Mouse (Mus musculus): ENCODE data around the gene 2310039H08Rik.
"Not testable (repeated sequence)": the region's sequence is repeated elsewhere in the genome, so short reads cannot be mapped to it uniquely, and the experiment has no call there.

The 2310039H08Rik gene

GRCm38 (mm10) chr17:46763544-46763943, 8.9 kb upstream of the 2310039H08Rik start, which contains the start of gene Ptcra:
Gene Ptcra, minus strand, starts transcription at chr17:46763712.
- DNase-seq, result no peak

- not testable (repeated sequence) for DNase-seq
Observed at GRCm38 (mm10) chr17:46764916-46765315, 7.5 kb upstream of the 2310039H08Rik start.

DNA sequence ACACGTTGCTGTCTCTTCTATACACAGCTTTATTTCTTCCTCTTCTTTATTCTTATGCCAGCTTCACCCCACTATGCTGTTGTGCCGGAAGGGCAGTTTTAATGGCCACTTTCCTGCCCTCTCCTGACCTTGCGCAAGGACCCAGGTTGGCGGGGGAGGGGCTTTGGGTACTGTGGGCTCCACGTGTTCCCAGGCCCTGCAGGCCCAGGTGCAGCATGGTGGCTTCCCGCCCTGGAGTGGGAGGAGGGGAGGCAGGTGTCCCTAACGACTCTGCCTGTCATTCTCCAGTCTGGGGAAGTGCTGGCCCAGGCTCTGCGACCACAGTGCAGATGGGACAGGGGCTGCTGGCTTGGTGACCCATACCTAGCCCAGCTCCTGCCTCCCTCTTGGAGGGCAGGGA, 4.6 kb upstream of the 2310039H08Rik start:
- no peak for DNase-seq

- no peak for DNase-seq
Observed at GRCm38 (mm10) chr17:46770546-46770945, 1.9 kb upstream of the 2310039H08Rik start.

- no peak for DNase-seq
Observed at GRCm38 (mm10) chr17:46771025-46771424, 1.4 kb upstream of the 2310039H08Rik start.

- no peak for DNase-seq
Observed at GRCm38 (mm10) chr17:46771616-46772015, 819 bp upstream of the 2310039H08Rik start.

GRCm38 (mm10) chr17:46772038-46772403, 414 bp upstream of the 2310039H08Rik start:
- no peak for DNase-seq

DNA sequence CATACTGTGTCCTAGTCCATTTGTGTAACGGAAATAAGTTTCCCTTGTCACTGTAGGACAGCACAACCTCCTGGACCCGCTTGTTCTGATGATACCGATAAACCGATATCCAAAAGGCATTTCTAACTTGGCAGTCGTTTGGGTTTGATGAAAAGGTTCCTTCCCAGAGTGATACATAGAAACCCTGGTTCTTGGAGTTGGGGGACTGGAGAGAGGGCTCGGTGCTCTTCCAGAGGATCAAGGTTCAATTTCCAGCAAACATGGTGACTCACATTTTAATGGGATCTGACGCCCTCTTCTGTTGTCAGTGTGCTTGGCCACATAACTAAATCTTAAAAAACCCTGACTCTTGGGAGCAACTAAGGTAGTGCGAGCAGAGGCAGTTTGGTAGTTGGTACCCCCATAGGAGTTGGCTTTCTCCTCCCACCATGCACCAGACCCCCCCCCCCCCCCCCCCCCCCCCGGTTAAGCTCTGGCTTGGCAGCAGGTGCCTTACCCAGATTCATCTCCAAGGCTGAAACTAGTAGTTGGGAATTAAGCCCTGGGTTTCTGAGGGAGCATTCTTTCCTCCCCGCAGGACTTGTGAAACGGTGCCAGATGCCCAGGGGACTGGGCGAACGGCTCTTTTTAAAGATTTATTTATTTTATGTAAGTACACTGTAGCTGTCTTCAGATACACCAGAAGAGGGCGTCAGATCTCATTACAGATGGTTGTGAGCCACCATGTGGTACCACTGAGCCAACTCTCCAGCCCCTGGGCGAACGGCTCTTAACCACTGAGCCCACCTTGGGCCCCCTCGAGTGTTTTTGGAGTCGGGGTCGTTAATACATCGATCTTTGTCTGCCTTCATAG, 1.1 kb downstream of the 2310039H08Rik start:
- DNase-seq, result no peak

GRCm38 (mm10) chr17:46774131-46774472, 1.7 kb downstream of the 2310039H08Rik start:
- no peak for DNase-seq

DNA sequence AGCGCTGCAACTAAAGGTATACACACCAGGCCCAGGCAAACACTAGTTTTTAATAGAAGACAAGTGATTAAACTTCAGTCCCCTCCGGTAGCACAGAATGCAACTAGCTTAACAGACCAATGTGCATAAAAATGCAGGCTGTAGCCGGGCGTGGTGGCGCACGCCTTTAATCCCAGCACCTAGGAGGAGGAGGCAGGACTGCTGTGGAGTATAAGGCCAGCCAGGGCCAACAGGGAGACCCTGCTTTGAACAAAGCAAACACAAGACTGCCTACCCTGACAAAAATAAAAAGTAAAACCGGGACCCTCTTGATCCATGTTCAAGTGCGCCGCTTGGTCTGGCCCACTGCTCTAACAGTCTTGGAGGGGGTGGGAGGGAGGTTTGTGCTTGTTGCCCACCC, 2.6 kb downstream of the 2310039H08Rik start:
- DNase-seq, result no peak

DNA sequence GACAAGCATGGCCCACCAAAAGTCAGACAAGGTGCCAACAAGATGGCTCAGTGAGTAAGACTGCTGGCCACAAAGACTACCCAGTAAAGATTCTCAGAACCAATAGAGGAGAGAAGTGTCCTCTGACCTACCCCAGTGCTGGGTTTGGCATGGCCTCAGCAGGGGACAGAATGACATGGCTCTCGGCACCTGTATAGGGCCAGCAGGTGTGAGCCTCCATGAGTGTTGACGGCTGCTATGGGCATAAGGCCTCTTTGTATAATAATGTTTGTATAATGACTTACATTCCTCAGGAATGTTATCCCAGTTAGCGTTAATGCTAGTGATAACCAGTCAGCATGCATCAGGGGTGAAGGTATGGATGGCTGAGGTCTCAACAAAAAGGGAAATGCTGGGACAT, 3.7 kb downstream of the 2310039H08Rik start:
- DNase-seq, result no peak

GRCm38 (mm10) chr17:46781876-46782275, 9.4 kb downstream of the 2310039H08Rik start:
- DNase-seq, result no peak

DNA sequence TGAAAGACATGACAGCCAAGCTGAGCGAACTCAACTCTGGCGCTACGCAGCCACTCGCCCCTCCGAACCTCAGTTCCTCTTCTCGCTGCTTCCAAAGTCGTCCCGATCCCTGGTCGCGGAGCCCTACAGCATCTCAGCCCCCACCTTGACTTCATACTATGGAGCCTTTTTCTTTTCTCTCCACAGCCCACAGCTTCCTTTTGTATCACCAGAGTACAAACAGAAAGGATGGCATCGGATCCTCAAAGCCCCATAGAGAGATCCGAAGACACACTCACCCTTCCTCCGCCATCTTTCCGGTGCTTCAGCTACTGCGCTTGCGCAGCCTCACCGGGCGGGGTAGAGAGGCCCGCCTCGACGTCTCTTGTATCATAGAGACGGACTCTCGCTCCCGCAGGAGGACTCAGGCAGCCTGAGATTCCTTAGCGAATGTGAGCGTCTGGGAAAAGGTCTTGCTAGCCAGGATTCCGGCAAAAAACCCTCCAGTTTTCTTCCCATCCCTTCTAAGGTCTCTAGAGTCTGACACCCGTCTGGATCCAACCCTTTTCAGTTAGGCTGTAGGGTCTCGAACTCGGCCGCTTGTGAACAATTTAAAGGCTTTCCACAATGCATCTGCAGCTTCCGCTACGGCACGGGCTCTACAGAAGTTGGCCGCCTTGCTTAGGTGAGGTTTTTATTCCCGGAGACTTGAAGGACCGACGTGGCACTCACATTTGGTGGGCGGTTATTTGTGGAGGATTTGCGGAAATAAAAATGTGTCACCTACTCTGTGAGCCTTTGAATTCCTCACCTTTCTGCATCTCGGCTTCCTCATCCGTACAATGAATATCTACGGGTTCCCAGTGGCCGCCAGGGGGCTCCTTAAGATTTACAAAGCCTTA, 10.1 kb downstream of the 2310039H08Rik start, which contains the start of gene Rpl7l1:
Gene Rpl7l1 (minus strand): TSS at position 332 of the 881 bp plus-strand sequence.
- peak; percentile 90 for DNase-seq

DNA sequence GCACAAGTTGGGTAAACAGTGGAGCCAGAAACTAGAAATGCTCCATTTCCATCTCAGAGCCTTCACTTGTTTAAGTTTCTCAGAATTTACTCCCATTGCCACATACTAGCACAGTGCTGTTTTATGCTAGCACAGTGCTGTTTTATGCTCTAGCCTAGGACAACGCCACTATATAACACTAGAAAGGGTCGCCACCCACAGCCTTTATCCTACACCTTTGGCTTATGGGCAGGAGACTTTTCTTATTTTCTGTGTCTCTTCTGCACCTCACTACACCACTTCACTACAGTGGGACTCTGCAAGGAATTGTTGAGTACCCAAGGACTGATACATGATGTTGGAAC, 10.8 kb downstream of the 2310039H08Rik start:
- DNase-seq, result no peak

DNA sequence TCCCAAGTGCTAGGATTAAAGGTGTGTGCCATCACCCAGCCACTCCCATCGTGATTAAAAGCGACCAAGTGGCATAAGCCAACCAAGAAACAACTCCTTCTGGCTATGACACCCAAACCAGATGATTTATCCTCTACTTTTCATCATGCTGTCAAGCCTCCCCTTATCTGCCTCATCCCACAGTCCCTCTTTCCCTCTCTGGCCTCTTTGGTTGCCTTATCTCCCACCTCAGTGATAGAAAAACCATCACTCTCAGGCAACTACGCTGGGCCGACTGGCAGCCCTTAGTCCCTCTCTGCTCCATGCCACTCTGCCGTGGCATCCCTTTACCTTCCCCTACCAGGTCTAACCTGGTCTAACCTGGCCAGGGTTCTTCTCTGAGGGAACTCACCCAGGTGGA, 14.5 kb downstream of the 2310039H08Rik start:
- no peak for DNase-seq

DNA sequence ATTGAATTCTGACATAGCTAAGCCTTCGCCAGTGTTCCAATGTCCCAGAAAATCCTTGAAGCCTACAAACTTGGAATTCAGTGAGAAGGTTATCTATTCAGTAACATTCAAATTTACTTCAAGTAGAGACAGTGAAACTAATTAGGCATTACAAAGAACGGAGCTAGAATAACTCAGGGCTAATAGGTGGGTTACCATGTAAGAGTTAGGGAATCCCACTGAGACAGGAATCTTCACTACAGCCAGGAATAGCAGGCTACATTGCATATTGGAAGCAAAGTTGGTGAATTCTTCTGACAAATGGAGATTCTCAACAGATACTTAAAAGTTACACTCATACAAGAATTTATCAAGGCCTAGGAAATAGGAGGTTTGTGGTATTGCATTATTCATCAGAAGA, 15.5 kb downstream of the 2310039H08Rik start:
- not testable (repeated sequence) for DNase-seq

GRCm38 (mm10) chr17:46792963-46793362, 20.5 kb downstream of the 2310039H08Rik start:
- no peak for DNase-seq

DNA sequence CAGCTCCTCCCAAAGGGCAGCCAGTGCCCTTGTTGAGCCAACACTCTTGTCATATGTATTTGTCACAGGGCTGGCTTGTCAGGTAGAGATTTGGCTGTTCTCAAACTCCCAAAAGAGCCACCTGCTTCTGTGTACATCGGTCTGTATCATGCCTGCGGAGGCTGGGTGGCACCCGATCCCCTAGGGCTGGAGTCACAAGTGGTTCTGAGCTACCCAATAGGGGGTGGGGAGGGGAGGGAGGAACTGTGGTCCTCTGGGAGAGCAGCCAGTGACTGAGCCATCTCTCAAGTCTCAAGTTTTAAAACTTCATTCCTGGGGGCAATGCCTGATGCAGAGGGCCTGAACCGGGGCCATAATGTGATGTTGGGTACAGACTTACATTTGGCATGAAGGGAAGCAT, 24.3 kb downstream of the 2310039H08Rik start:
- DNase-seq, result no peak

DNA sequence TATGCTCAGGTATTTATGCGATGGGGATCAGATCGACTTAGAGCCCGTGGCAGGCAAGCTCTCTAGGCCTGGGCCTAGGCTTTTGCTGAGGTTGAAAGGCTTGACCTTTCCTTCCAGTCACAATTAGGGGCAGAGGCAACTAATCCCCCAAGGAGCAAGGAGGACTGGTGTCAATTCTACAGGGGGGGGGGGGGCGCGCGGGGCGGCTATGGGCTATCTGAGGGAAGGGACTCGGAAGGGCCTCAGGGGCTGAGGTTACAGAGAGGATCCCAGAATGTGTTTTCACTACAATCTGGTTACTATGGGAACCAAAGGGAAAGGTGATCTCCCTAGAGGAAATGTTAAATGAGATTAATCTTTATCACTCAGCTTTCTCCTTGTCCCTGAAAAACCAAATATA, 25.0 kb downstream of the 2310039H08Rik start:
- DNase-seq, result no peak

DNA sequence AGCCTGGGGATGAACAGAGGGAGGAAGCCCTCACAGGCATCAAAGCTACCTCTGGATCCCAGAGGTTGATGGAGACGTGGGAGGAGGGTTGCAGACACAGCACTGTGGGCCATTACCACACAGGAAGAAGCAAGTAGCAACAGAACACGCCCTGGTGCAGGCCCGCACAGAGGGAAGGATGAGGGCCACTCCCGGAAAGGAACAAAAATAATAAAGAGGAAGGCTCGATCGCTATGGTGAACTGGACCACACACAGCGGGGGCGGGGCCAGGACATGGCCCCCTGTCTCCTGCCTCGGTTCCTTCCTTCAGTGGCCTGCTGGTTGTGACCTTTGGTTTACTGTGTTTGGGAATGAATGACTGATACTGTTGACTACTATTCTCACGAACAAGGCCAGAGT, 27.2 kb downstream of the 2310039H08Rik start:
- DNase-seq, result no peak

- DNase-seq, result no peak
Observed at GRCm38 (mm10) chr17:46801761-46802160, 29.3 kb downstream of the 2310039H08Rik start.

GRCm38 (mm10) chr17:46808376-46808775, 35.9 kb downstream of the 2310039H08Rik start:
- DNase-seq, result no peak

- DNase-seq, result no peak
Observed at GRCm38 (mm10) chr17:46809131-46809830, 36.8 kb downstream of the 2310039H08Rik start.
